Mouse (Mus musculus): ENCODE results near the gene Dnajb6. TPM values are rescaled to one million over a fixed set of nuclear protein-coding genes. Genes with fewer than 3 reads are reported as not detected.
A peak's percentile ranks its signal among the peaks of the same experiment; 100 is the strongest.

The Dnajb6 gene
- 85.5 and 90.0 TPM in 2 replicates for polyA plus RNA-seq (2014; fragmentation: Nextera tagmentation; extraction: Ambion mirVana)

- Histone ChIP-seq H3K4me1 (ENCODE audit: control insufficient read depth in 2 of 2, insufficient read depth in 2 of 2, low read length in 2 of 2) (peaks cover under 1 to 24% of the 10 kb centered on the region in 2 experiments), H3K27ac (replicated peaks in 1 of 2; ENCODE audit: control insufficient read depth in 1 of 2, insufficient read depth in 1 of 2, low read depth in 2 of 2, low read length in 2 of 2) (peak within 1 kb of the TSS; percentile 98), H3K4me3 (ENCODE audit: control insufficient read depth in 1 of 2, insufficient read depth in 1 of 2, low read depth in 1 of 2, low read length in 2 of 2) (peak within 1 kb of the TSS; percentile 66 to 93), H3K9ac (ENCODE audit: low read length) (peak within 1 kb of the TSS; percentile 97), H3K9me3 (ENCODE audit: control insufficient read depth, low read length) (no peaks in the 10 kb centered on the region), H3K27me3 (ENCODE audit: control insufficient read depth, insufficient read depth, low read length) (no peaks in the 10 kb centered on the region), H3K36me3 (ENCODE audit: control insufficient read depth, insufficient read depth, low read length) (no peaks in the 10 kb centered on the region), H3K4me2 (ENCODE audit: low read length) (peak within 1 kb of the TSS; percentile 88)
- WGBS = under 1% methylated on average over 46 of the region's 46 CpGs
- peak; percentile 85 for ATAC-seq (ENCODE audit: insufficient number of reproducible peaks, insufficient read depth, low FRiP score, low read depth)
These were observed at the start of gene Dnajb6, which contains the start of gene Gm5129 for GRCm38 (mm10) chr5:29735557-29736061. Gene Dnajb6, plus strand, starts transcription at chr5:29735688. Gene Gm5129, minus strand, starts transcription at chr5:29735936.

GRCm38 (mm10) chr5:29687671-29688070 lies 47.8 kb upstream of the Dnajb6 start:
- Histone ChIP-seq H3K4me2 (ENCODE audit: low read length) (no peak overlapping the region), H3K4me1 (ENCODE audit: control insufficient read depth in 2 of 2, insufficient read depth in 2 of 2, low read length in 2 of 2) (no peaks in the 10 kb centered on the region)

DNA sequence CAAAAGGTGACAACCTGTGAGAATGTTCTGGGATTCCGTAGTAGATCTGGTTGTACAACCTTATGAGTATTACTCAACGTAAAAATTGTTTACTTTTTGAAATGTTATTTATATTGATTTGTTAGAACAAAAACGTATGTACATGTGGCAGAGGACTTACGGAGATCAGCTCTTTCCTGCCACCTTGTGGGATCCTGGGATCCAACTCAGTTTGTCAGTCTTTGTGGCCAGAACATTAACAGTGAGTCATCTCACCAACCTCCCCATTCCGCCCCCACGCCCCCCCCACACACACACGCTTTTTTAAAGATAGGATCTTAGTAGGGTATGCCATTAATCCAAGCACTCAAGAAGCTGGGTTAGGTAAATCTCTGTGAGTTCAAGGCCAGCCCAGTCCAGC lies 47.1 kb upstream of the Dnajb6 start:
- Histone ChIP-seq H3K9ac (ENCODE audit: low read length) (no peak overlapping the region), H3K4me2 (ENCODE audit: low read length) (no peak overlapping the region), H3K27me3 (ENCODE audit: control insufficient read depth, insufficient read depth, low read length) (no peaks in the 10 kb centered on the region), H3K9me3 (ENCODE audit: control insufficient read depth, low read length) (no peaks in the 10 kb centered on the region), H3K4me3 (ENCODE audit: control insufficient read depth in 1 of 2, insufficient read depth in 1 of 2, low read depth in 1 of 2, low read length in 2 of 2) (no peak overlapping the region), H3K27ac (replicated peaks in 1 of 2; ENCODE audit: control insufficient read depth in 1 of 2, insufficient read depth in 1 of 2, low read depth in 2 of 2, low read length in 2 of 2) (no peak overlapping the region), H3K36me3 (ENCODE audit: control insufficient read depth, insufficient read depth, low read length) (no peaks in the 10 kb centered on the region), H3K4me1 (ENCODE audit: control insufficient read depth in 2 of 2, insufficient read depth in 2 of 2, low read length in 2 of 2) (no peaks in the 10 kb centered on the region)
- 44% methylated on average over 7 of the region's 7 CpGs for WGBS
- ATAC-seq (ENCODE audit: insufficient number of reproducible peaks, insufficient read depth, low FRiP score, low read depth) = no peak

More at GRCm38 (mm10) chr5:29687671-29688070, 47.8 kb upstream of the Dnajb6 start:
- 50% methylated on average over 3 of the region's 3 CpGs for WGBS
- H3K27me3 ChIP-seq (ENCODE audit: control insufficient read depth, insufficient read depth, low read length) = no peaks in the 10 kb centered on the region
- no peaks in the 10 kb centered on the region for H3K36me3 ChIP-seq (ENCODE audit: control insufficient read depth, insufficient read depth, low read length)
- no peak overlapping the region for H3K27ac ChIP-seq (replicated peaks in 1 of 2; ENCODE audit: control insufficient read depth in 1 of 2, insufficient read depth in 1 of 2, low read depth in 2 of 2, low read length in 2 of 2)
- no peak overlapping the region for H3K4me3 ChIP-seq (ENCODE audit: control insufficient read depth in 1 of 2, insufficient read depth in 1 of 2, low read depth in 1 of 2, low read length in 2 of 2)
- no peak overlapping the region for H3K9ac ChIP-seq (ENCODE audit: low read length)
- no peaks in the 10 kb centered on the region for H3K9me3 ChIP-seq (ENCODE audit: control insufficient read depth, low read length)
- no peak for ATAC-seq (ENCODE audit: insufficient number of reproducible peaks, insufficient read depth, low FRiP score, low read depth)

GRCm38 (mm10) chr5:29698493-29698892 lies 37.0 kb upstream of the Dnajb6 start:
- H3K4me2 ChIP-seq (ENCODE audit: low read length) = no peak overlapping the region
- H3K36me3 ChIP-seq (ENCODE audit: control insufficient read depth, insufficient read depth, low read length) = no peaks in the 10 kb centered on the region
- no peaks in the 10 kb centered on the region for H3K27me3 ChIP-seq (ENCODE audit: control insufficient read depth, insufficient read depth, low read length)
- ATAC-seq (ENCODE audit: insufficient number of reproducible peaks, insufficient read depth, low FRiP score, low read depth) = no peak
- peaks cover 0 to 3% of the 10 kb centered on the region in 2 experiments; a peak in 2 of 4 replicates for H3K4me1 ChIP-seq (ENCODE audit: control insufficient read depth in 2 of 2, insufficient read depth in 2 of 2, low read length in 2 of 2)
- no peak overlapping the region for H3K27ac ChIP-seq (replicated peaks in 1 of 2; ENCODE audit: control insufficient read depth in 1 of 2, insufficient read depth in 1 of 2, low read depth in 2 of 2, low read length in 2 of 2)
- H3K9ac ChIP-seq (ENCODE audit: low read length) = no peak overlapping the region
- H3K4me3 ChIP-seq (ENCODE audit: control insufficient read depth in 1 of 2, insufficient read depth in 1 of 2, low read depth in 1 of 2, low read length in 2 of 2) = no peak overlapping the region
- WGBS = 80% methylated on average over 4 of the region's 4 CpGs
- H3K9me3 ChIP-seq (ENCODE audit: control insufficient read depth, low read length) = no peaks in the 10 kb centered on the region

DNA sequence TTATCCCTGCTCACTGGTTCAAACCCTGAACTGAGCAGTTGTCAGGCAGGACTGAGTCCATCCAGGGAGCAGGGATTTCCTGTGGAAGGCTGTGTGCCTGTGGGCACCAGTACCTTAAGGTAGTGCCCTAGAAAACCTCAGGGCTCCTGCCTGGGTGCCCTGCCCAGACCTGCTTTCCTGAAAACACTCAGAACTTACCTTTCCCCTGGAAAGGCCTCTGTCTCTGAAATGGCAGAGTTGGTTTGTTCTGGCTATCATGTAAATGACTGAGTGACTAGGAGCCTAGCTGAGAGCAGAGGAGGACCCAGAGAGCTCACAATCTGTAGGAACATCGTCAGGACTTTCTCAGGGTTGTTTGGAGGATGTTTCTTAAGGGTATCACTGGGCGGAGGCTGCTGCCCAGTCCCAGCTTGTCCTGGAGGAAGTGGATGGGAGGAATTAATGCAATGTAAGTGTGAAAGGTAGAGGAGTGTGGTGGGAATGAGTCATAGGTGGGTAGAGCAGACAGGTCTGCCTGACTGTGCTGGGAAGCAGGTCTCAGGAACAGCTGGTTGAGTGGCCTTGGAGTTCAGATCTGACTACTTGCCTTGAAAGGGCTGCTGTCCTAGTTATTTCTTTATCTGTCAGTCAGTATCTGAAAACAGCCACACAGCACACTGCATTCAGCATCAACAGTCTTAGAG lies 35.8 kb upstream of the Dnajb6 start:
- Histone ChIP-seq H3K27ac (replicated peaks in 1 of 2; ENCODE audit: control insufficient read depth in 1 of 2, insufficient read depth in 1 of 2, low read depth in 2 of 2, low read length in 2 of 2) (no peak overlapping the region), H3K4me1 (ENCODE audit: control insufficient read depth in 2 of 2, insufficient read depth in 2 of 2, low read length in 2 of 2) (peaks cover 0 to 3% of the 10 kb centered on the region in 2 experiments; a peak in 2 of 4 replicates), H3K9me3 (ENCODE audit: control insufficient read depth, low read length) (no peaks in the 10 kb centered on the region), H3K27me3 (ENCODE audit: control insufficient read depth, insufficient read depth, low read length) (no peaks in the 10 kb centered on the region), H3K9ac (ENCODE audit: low read length) (no peak overlapping the region), H3K4me2 (ENCODE audit: low read length) (no peak overlapping the region), H3K36me3 (ENCODE audit: control insufficient read depth, insufficient read depth, low read length) (no peaks in the 10 kb centered on the region), H3K4me3 (ENCODE audit: control insufficient read depth in 1 of 2, insufficient read depth in 1 of 2, low read depth in 1 of 2, low read length in 2 of 2) (no peak overlapping the region)
- ATAC-seq (ENCODE audit: insufficient number of reproducible peaks, insufficient read depth, low FRiP score, low read depth) = no peak
- 74% methylated on average over 2 of the region's 2 CpGs for WGBS

DNA sequence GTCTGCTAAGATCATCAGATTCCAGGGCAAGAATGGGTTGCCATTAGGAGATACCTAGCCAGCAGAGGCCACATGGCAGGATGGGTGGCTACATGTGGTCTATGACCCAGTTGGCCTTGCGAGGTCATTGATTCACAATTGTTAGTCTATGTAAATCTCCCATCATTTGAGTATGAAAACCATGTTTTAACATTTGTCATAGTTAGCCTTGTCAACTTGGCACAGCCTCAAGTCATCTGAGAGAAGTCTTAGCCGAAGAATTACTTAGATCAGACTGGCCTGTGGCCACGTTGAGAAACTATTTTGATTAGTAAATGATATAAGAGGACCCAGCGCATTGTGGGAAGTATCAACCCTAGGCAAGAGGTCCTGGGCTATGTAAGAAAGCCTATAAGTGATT lies 28.2 kb upstream of the Dnajb6 start:
- ATAC-seq (ENCODE audit: insufficient number of reproducible peaks, insufficient read depth, low FRiP score, low read depth) = no peak
- Histone ChIP-seq H3K4me1 (ENCODE audit: control insufficient read depth in 2 of 2, insufficient read depth in 2 of 2, low read length in 2 of 2) (no peaks in the 10 kb centered on the region), H3K27me3 (ENCODE audit: control insufficient read depth, insufficient read depth, low read length) (no peaks in the 10 kb centered on the region), H3K27ac (replicated peaks in 1 of 2; ENCODE audit: control insufficient read depth in 1 of 2, insufficient read depth in 1 of 2, low read depth in 2 of 2, low read length in 2 of 2) (no peak overlapping the region), H3K4me2 (ENCODE audit: low read length) (no peak overlapping the region), H3K4me3 (ENCODE audit: control insufficient read depth in 1 of 2, insufficient read depth in 1 of 2, low read depth in 1 of 2, low read length in 2 of 2) (no peak overlapping the region), H3K36me3 (ENCODE audit: control insufficient read depth, insufficient read depth, low read length) (no peaks in the 10 kb centered on the region), H3K9ac (ENCODE audit: low read length) (no peak overlapping the region), H3K9me3 (ENCODE audit: control insufficient read depth, low read length) (no peaks in the 10 kb centered on the region)
- WGBS = 70% methylated on average over 4 of the region's 4 CpGs

DNA sequence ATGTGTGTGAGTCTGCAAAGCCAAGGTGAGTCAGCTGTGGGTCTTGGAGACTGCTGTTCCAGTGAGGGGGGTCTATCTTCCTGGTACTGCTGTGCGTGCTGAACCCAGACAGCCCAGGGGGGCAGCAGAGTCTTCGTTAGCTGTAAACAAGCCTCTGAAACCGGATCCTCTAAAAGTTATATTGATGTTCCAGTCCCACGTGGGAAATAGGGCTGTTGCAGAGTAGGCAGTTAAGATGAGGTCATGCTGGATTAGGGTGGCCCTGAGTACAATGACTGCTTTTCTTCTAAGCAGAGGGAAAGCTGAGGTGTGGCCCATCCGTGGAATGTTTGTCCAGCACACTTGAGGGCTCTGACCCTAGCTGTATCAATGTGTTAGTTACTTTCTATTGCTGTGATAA lies 27.2 kb upstream of the Dnajb6 start:
- Histone ChIP-seq H3K27me3 (ENCODE audit: control insufficient read depth, insufficient read depth, low read length) (no peaks in the 10 kb centered on the region), H3K4me3 (ENCODE audit: control insufficient read depth in 1 of 2, insufficient read depth in 1 of 2, low read depth in 1 of 2, low read length in 2 of 2) (no peak overlapping the region), H3K27ac (replicated peaks in 1 of 2; ENCODE audit: control insufficient read depth in 1 of 2, insufficient read depth in 1 of 2, low read depth in 2 of 2, low read length in 2 of 2) (no peak overlapping the region), H3K4me1 (ENCODE audit: control insufficient read depth in 2 of 2, insufficient read depth in 2 of 2, low read length in 2 of 2) (no peaks in the 10 kb centered on the region), H3K9me3 (ENCODE audit: control insufficient read depth, low read length) (no peaks in the 10 kb centered on the region), H3K36me3 (ENCODE audit: control insufficient read depth, insufficient read depth, low read length) (no peaks in the 10 kb centered on the region), H3K9ac (ENCODE audit: low read length) (no peak overlapping the region), H3K4me2 (ENCODE audit: low read length) (no peak overlapping the region)
- no peak for ATAC-seq (ENCODE audit: insufficient number of reproducible peaks, insufficient read depth, low FRiP score, low read depth)
- WGBS = 39% methylated on average over 5 of the region's 5 CpGs

DNA sequence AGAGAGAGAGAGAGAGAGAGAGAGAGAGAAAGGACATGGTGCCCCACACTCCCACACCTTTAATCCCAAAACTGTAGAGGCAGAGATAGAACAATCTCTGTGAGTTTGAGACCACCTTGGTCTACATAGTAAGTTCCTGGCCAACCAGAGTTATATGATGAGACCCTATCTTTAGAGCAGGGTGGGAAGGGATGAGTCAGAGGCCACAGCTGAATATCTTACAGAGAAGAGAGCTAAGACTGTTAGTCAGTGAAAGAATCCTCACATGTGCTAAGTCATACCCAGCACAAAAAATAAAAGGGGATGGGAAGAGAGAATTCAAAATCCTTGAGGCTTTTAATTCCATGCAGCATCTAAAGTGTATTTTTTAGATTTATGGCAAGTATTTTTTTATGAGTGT lies 23.9 kb upstream of the Dnajb6 start:
- no peaks in the 10 kb centered on the region for H3K4me1 ChIP-seq (ENCODE audit: control insufficient read depth in 2 of 2, insufficient read depth in 2 of 2, low read length in 2 of 2)
- H3K27me3 ChIP-seq (ENCODE audit: control insufficient read depth, insufficient read depth, low read length) = no peaks in the 10 kb centered on the region

More for the DNA sequence above, 23.9 kb upstream of the Dnajb6 start:
- Histone ChIP-seq H3K9ac (ENCODE audit: low read length) (no peak overlapping the region), H3K9me3 (ENCODE audit: control insufficient read depth, low read length) (no peaks in the 10 kb centered on the region), H3K36me3 (ENCODE audit: control insufficient read depth, insufficient read depth, low read length) (no peaks in the 10 kb centered on the region), H3K4me3 (ENCODE audit: control insufficient read depth in 1 of 2, insufficient read depth in 1 of 2, low read depth in 1 of 2, low read length in 2 of 2) (no peak overlapping the region), H3K4me2 (ENCODE audit: low read length) (no peak overlapping the region), H3K27ac (replicated peaks in 1 of 2; ENCODE audit: control insufficient read depth in 1 of 2, insufficient read depth in 1 of 2, low read depth in 2 of 2, low read length in 2 of 2) (no peak overlapping the region)
- ATAC-seq (ENCODE audit: insufficient number of reproducible peaks, insufficient read depth, low FRiP score, low read depth) = no peak

All from heart, embryonic 14.5 days (tissue).